In the genomic region with DNA sequence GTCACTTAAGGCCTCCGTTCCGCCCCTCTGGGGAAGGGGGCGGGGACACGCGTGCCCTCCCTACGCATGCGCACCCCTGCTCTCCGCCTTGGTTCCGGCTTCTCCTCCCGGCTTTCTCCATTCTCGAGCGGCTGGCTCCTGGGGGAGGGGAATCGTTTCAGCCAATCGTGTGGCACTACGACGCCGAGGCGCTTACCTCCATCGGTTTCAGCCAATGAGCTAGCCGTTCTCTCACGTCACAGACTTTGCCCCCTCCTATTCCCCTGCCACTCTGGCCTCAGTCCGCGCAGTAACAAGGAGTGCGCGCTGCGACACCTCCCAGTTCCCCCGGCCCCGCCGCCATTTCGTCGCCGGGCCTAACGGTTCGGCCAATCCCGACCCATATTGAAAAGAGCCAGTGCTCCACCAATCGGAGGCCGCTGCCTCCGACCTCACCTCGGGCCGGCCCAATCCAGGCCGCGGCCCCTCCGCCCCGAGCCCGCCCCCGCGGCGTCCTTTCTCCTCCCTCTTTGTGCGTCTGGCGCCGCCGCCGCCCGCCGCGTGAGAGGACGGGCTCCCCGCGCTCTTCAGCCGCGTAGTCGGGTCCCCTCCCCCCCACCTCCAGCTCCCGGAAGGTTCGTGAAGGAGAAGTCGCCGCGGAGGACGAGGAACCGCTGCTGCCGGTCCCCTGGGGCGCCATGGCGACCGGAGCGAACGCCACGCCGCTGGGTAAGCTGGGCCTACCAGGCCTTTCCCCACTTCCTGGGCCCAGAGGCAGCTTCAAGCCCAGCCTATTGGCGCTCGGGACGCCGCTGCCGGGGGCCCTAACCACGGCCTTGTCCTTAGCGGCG, we compare ENCODE assay signal across 8 mouse cellular contexts. TPM values are rescaled to one million over a fixed set of nuclear protein-coding genes. Genes with fewer than 3 reads are reported as not detected.
A peak's percentile ranks its signal among the peaks of the same experiment; 100 is the strongest.
DNase-seq lines count a peak whose midpoint lies in the region; ATAC-seq lines count a peak whose summit lies in the region.

Gene Sf1 (plus strand): TSS at position 280 of the 830 bp plus-strand sequence.

- H3K9ac ChIP-seq in hindbrain, embryonic 16.5 days (ENCODE audit: low read depth, low read length) = peak within 1 kb of the TSS; percentile 99

- no peaks in the 10 kb centered on the region for H3K9me3 ChIP-seq in hindbrain, embryonic 16.5 days (ENCODE audit: control insufficient read depth, low read length)

- peaks cover 20% of the 10 kb centered on the region for H3K4me1 ChIP-seq in hindbrain, embryonic 16.5 days (ENCODE audit: control insufficient read depth, insufficient read depth, low read depth, low read length)

- peak within 1 kb of the TSS; percentile 97 for H3K4me2 ChIP-seq in hindbrain, embryonic 16.5 days (ENCODE audit: low read length)

- H3K36me3 ChIP-seq in hindbrain, embryonic 16.5 days (ENCODE audit: control insufficient read depth, insufficient read depth, low read length) = peaks cover 22% of the 10 kb centered on the region

- H3K27me3 ChIP-seq in hindbrain, embryonic 16.5 days (replicated peaks; ENCODE audit: control insufficient read depth, insufficient read depth, low read length) = no peaks in the 10 kb centered on the region

- peak within 1 kb of the TSS; percentile 99 for H3K27ac ChIP-seq in hindbrain, embryonic 16.5 days (ENCODE audit: low read depth, low read length)

- under 1% methylated on average over 78 of the region's 85 CpGs for WGBS in hindbrain, embryonic 16.5 days

- ATAC-seq in hindbrain, embryonic 16.5 days = peak; percentile 99
- ATAC-seq in megakaryocyte, adult 5-6 weeks (ENCODE audit: poor library complexity, severe bottlenecking) = peak; percentile 85

- peak within 1 kb of the TSS; percentile 98 for H3K4me3 ChIP-seq in hindbrain, embryonic 16.5 days (ENCODE audit: low read length)

- peak; percentile 98 for DNase-seq in WW6 (ENCODE audit: low read depth, low spot score)
- peak; percentile 97 to 99 for DNase-seq in cerebellum, postnatal 4 days (ENCODE audit: low spot score in 2 of 2)
- DNase-seq in gastrocnemius, adult 18-20 months (ENCODE audit: low spot score) = peak; percentile 100
- peak; percentile 99 to 100 for DNase-seq in left cerebral cortex, adult 18-20 months (ENCODE audit: low spot score in 2 of 2)
- peak; percentile 99 to 100 for DNase-seq in right cerebral cortex, adult 2 months (ENCODE audit: low spot score in 2 of 2)
- DNase-seq in urinary bladder, postnatal 14 days (ENCODE audit: low spot score) = peak; percentile 100

RNA-seq across cellular contexts. Expression of gene Sf1, which starts in this region (rescaled TPM):
- 10 to 100 TPM; 76.2 to 89.8 TPM for total RNA-seq in gastrocnemius, adult 18-20 months (2021)
- polyA plus RNA-seq in hindbrain, embryonic 16.5 days (2015; fragmentation: Nextera tagmentation; extraction: Ambion mirVana) = 81.4 and 106 TPM in 2 replicates
- 100 to 1,000 TPM; 188 to 211 TPM for total RNA-seq in left cerebral cortex, adult 18-20 months (2021)
- 164 and 205 TPM in 2 replicates for total RNA-seq in megakaryocyte, adult 5-6 weeks (2015)
- total RNA-seq in megakaryocyte, adult 5-6 weeks (2017) = 179 and 212 TPM in 2 replicates

Comparison
In these comparisons a context has a peak if more than half of its experiments do, and no peak if none do; other contexts are left out.
1. Peak in every context shown above with its lines: DNase-seq, ATAC-seq, H3K4me3 ChIP-seq and H3K27ac ChIP-seq.